Mouse (Mus musculus): Measurements from ENCODE around the gene Mroh2a. TPM values are rescaled to one million over a fixed set of nuclear protein-coding genes. Genes with fewer than 3 reads are reported as not detected.

The Mroh2a gene
- polyA plus RNA-seq, 1 experiment from 2014 or later: 0.41 TPM

GRCm38 (mm10) chr1:88283376-88284227 lies 56.8 kb downstream of the Mroh2a start:
- no peaks in the 10 kb centered on the region for H3K36me3 ChIP-seq
- DNase-seq: no peak
- H3K9ac ChIP-seq: no peak overlapping the region
- no peak overlapping the region for H3K27ac ChIP-seq
- ATAC-seq (ENCODE audit: low read depth): no peak
- peaks cover 12% of the 10 kb centered on the region for H3K4me1 ChIP-seq (replicated peaks)
- no peak overlapping the region for H3K4me3 ChIP-seq (replicated peaks)
- 58% methylated on average over 15 of the region's 15 CpGs for WGBS (ENCODE audit: insufficient replicate concordance)
- H3K27me3 ChIP-seq: no peaks in the 10 kb centered on the region
- no peak overlapping the region for H3K4me2 ChIP-seq
- peaks cover 13% of the 10 kb centered on the region; the same call in 1 of the 2 replicates for H3K9me3 ChIP-seq (replicated peaks)

GRCm38 (mm10) chr1:88284228-88284945 lies 57.6 kb downstream of the Mroh2a start:
- H3K4me2 ChIP-seq: no peak overlapping the region
- ATAC-seq (ENCODE audit: low read depth) (peak; percentile 32), DNase-seq (no peak)
- H3K4me1 ChIP-seq (replicated peaks): peaks cover 9% of the 10 kb centered on the region
- no peaks in the 10 kb centered on the region for H3K36me3 ChIP-seq
- no peaks in the 10 kb centered on the region for H3K27me3 ChIP-seq
- WGBS (ENCODE audit: insufficient replicate concordance): 48% methylated on average over 10 of the region's 10 CpGs
- no peak overlapping the region for H3K9ac ChIP-seq
- H3K27ac ChIP-seq: no peak overlapping the region
- H3K4me3 ChIP-seq (replicated peaks): no peak overlapping the region
- H3K9me3 ChIP-seq (replicated peaks): peaks cover 13% of the 10 kb centered on the region; the same call in 1 of the 2 replicates

DNA sequence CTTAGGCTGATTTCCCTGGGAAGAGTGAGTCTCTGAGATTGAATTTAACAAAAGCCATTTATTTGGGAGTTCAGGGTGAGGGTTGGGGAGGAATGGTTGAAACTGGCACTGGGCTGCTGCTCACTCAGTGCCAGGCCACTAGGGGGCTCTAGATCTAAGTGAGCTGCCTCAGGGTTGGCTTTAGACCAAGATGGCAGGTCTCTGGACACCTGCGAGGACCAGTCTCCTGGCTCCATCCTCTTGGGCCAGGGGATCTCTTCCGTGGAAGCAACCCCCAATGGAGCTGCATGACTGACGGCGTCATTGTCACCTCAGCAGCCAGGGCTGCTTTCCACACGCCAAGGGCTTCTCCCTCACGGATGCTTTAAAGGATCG lies 58.1 kb downstream of the Mroh2a start:
- WGBS (ENCODE audit: insufficient replicate concordance): 49% methylated on average over 7 of the region's 7 CpGs
- no peak for DNase-seq

DNA sequence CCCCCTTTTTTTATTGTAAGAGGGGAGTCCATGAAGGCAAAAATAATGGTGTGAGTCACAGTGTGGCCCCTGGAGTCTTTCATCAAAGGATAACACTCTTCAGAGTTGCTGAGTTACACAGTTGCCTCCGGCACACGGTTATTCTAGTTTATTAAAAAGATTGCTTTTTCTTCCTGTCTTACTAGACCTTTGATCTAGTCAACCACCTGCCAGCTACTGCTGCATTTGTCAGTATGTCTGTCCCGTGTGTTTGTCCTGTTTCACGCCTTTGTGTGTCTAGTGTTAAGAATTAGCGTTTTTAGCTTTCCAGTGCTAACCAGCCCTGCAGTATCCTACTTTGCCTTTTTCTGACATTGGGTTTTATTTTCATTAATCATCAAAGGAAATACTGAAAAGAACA lies 58.9 kb downstream of the Mroh2a start:
- Histone ChIP-seq H3K4me2 (no peak overlapping the region), H3K27me3 (no peaks in the 10 kb centered on the region), H3K36me3 (no peaks in the 10 kb centered on the region), H3K27ac (no peak overlapping the region), H3K9ac (no peak overlapping the region), H3K9me3 (replicated peaks) (peaks cover 13% of the 10 kb centered on the region; the same call in 1 of the 2 replicates), H3K4me3 (replicated peaks) (no peak overlapping the region), H3K4me1 (replicated peaks) (no peaks in the 10 kb centered on the region)
- DNase-seq (no peak), ATAC-seq (ENCODE audit: low read depth) (no peak)
- WGBS (ENCODE audit: insufficient replicate concordance): 51% methylated on average over 5 of the region's 5 CpGs

More for the DNA sequence above, 58.1 kb downstream of the Mroh2a start:
- H3K9ac ChIP-seq: no peak overlapping the region
- no peak overlapping the region for H3K4me2 ChIP-seq
- no peaks in the 10 kb centered on the region for H3K27me3 ChIP-seq
- no peak overlapping the region for H3K27ac ChIP-seq
- peak; percentile 20 for ATAC-seq (ENCODE audit: low read depth)
- 0 out of 2 replicates have a peak, but pooled peaks cover 4% of the 10 kb centered on the region for H3K4me1 ChIP-seq (replicated peaks)
- no peak overlapping the region for H3K4me3 ChIP-seq (replicated peaks)
- peaks cover 13% of the 10 kb centered on the region; the same call in 1 of the 2 replicates for H3K9me3 ChIP-seq (replicated peaks)
- H3K36me3 ChIP-seq: no peaks in the 10 kb centered on the region

- ATAC-seq (ENCODE audit: low read depth) (no peak), DNase-seq (no peak)
- Histone ChIP-seq H3K9me3 (replicated peaks) (peaks cover 13% of the 10 kb centered on the region; the same call in 1 of the 2 replicates), H3K27ac (no peak overlapping the region), H3K27me3 (no peaks in the 10 kb centered on the region), H3K36me3 (no peaks in the 10 kb centered on the region), H3K4me1 (replicated peaks) (no peaks in the 10 kb centered on the region), H3K4me3 (replicated peaks) (no peak overlapping the region), H3K4me2 (no peak overlapping the region), H3K9ac (no peak overlapping the region)
- WGBS (ENCODE audit: insufficient replicate concordance): 67% methylated on average over 15 of the region's 15 CpGs
Observed at GRCm38 (mm10) chr1:88286136-88286845, 59.5 kb downstream of the Mroh2a start.

- Histone ChIP-seq H3K36me3 (no peaks in the 10 kb centered on the region), H3K27me3 (no peaks in the 10 kb centered on the region), H3K9ac (no peak overlapping the region), H3K4me2 (no peak overlapping the region), H3K9me3 (replicated peaks) (peaks cover 17% of the 10 kb centered on the region; the same call in 1 of the 2 replicates), H3K4me1 (replicated peaks) (no peaks in the 10 kb centered on the region), H3K4me3 (replicated peaks) (no peak overlapping the region), H3K27ac (no peak overlapping the region)
- ATAC-seq (ENCODE audit: low read depth) (no peak), DNase-seq (no peak)
- 59% methylated on average over 13 of the region's 13 CpGs for WGBS (ENCODE audit: insufficient replicate concordance)
Observed at GRCm38 (mm10) chr1:88286887-88287696, 60.3 kb downstream of the Mroh2a start.

DNA sequence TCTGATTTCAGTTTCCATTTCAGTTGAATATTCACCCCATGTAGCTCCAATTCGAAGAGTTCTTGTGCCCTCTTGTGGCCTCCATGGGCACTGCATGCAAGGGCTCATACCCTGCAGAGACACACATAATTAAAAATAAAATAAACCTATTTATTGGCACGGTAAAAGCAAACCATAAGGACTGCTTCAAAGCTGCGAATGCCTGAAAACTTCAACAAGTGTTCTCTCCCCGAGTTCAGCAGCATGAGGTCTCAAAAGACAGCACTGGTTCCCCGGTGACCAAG lies 60.9 kb downstream of the Mroh2a start:
- H3K36me3 ChIP-seq: no peaks in the 10 kb centered on the region
- peaks cover 17% of the 10 kb centered on the region; the same call in 1 of the 2 replicates for H3K9me3 ChIP-seq (replicated peaks)
- 22% methylated on average over 5 of the region's 5 CpGs for WGBS (ENCODE audit: insufficient replicate concordance)
- no peak overlapping the region for H3K4me2 ChIP-seq
- no peaks in the 10 kb centered on the region for H3K4me1 ChIP-seq (replicated peaks)
- H3K9ac ChIP-seq: no peak overlapping the region
- no peak overlapping the region for H3K4me3 ChIP-seq (replicated peaks)
- ATAC-seq (ENCODE audit: low read depth) (no peak), DNase-seq (no peak)
- no peak overlapping the region for H3K27ac ChIP-seq
- no peaks in the 10 kb centered on the region for H3K27me3 ChIP-seq

DNA sequence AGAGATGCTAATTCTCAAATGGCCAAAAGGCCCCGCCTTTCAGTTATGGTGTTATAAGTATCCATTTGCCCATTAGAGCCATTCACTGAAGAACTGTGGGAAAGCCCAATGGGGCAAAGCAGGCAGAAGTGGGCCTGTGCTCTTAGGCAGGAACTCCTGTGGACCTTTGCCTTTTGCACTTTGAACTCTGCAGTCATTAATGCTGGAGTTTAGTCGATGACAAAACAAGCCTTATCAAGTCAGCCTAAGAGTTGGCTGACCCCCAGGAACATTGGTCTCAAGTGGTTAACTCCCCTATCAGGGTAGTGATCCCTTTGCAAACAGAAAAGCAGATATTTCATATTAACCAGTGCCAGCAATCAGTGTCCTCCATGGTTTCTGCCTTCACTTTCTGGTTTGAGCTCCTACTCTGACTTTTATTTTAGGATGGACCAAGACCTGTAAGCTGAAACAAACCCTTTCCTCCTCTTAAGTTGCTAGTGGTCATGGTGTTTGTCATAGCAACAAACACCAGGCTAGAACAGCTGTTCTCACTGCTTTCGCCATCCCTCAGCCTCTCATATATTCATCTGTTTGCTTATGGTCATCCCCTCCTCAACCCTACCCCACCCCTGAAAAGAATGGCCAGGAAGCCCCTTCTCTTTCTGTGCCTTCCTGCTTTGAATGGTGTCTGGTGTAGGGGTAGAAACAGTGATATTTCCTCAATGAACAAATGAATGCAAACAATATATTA lies 61.4 kb downstream of the Mroh2a start:
- Histone ChIP-seq H3K36me3 (no peaks in the 10 kb centered on the region), H3K4me2 (no peak overlapping the region), H3K27ac (no peak overlapping the region), H3K4me3 (replicated peaks) (no peak overlapping the region), H3K27me3 (no peaks in the 10 kb centered on the region), H3K4me1 (replicated peaks) (no peaks in the 10 kb centered on the region), H3K9ac (no peak overlapping the region), H3K9me3 (replicated peaks) (peaks cover 17% of the 10 kb centered on the region; the same call in 1 of the 2 replicates)
- DNase-seq (no peak), ATAC-seq (ENCODE audit: low read depth) (no peak)
- WGBS (ENCODE audit: insufficient replicate concordance): 26% methylated on average over 3 of the region's 3 CpGs

DNA sequence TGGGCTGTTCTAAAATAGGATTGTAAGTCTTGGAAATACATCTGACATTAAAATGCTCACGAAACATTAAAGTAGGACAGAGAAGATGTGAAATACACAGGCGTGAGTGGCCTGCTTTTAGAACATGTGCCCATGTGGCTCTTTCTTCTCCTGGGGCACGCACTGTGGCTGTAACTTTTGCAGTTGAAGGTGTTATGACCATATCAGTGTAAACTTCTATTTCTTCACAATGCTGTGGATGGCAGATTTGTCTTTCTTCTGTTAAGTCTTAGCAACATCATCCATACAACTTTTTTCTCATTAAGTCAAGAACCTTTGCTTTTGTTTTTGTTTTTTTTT lies 62.0 kb downstream of the Mroh2a start:
- DNase-seq (no peak), ATAC-seq (ENCODE audit: low read depth) (no peak)
- Histone ChIP-seq H3K4me1 (replicated peaks) (no peaks in the 10 kb centered on the region), H3K27me3 (no peaks in the 10 kb centered on the region), H3K9me3 (replicated peaks) (peaks cover 13% of the 10 kb centered on the region; the same call in 1 of the 2 replicates), H3K36me3 (no peaks in the 10 kb centered on the region), H3K27ac (no peak overlapping the region), H3K4me2 (no peak overlapping the region), H3K9ac (no peak overlapping the region), H3K4me3 (replicated peaks) (no peak overlapping the region)
- 45% methylated on average over 3 of the region's 3 CpGs for WGBS (ENCODE audit: insufficient replicate concordance)

DNA sequence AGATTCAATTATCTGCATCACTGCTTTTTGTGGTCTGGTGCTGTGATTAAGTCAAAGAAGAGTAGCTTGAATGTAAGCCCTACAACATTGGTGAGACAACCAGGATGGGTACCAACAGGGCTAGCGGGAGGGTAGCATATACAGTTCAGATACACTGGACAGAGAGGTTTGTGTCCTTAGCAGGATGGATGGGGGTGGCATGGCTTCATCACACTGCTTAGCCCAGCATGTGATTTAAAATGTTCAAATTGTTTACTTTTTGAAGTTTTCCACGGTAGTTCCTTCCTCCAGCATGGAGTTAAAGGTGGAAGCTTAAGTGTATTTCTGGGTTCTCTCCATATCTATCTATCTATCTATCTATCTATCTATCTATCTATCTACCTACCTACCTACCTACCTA lies 62.4 kb downstream of the Mroh2a start:
- Histone ChIP-seq H3K9ac (no peak overlapping the region), H3K9me3 (replicated peaks) (peaks cover 11% of the 10 kb centered on the region; the same call in 1 of the 2 replicates), H3K4me3 (replicated peaks) (no peak overlapping the region), H3K36me3 (no peaks in the 10 kb centered on the region), H3K27ac (no peak overlapping the region), H3K4me1 (replicated peaks) (no peaks in the 10 kb centered on the region), H3K4me2 (no peak overlapping the region), H3K27me3 (no peaks in the 10 kb centered on the region)
- DNase-seq (no peak), ATAC-seq (ENCODE audit: low read depth) (no peak)
- WGBS (ENCODE audit: insufficient replicate concordance): 32% methylated on average over 2 of the region's 2 CpGs
